Mouse (Mus musculus) natural killer cell, adult 2 months (primary cell): ENCODE measurements at regions not wholly inside any gene's neighbourhood (a gene's known extent, or its start where the extent isn't known, plus 50 kb on each side); places are given as distances from the start of the nearest gene placed in this dataset.
"Not testable (repeated sequence)": the region's sequence is repeated elsewhere in the genome, so short reads cannot be mapped to it uniquely, and the experiment has no call there.

Experiments
- DNase-seq, 2 experiments: peaks; one replicate each; pipeline ENCODE4 v3.0.0; 2022; ENCODE audit warnings: low spot score in 2 of 2

DNA sequence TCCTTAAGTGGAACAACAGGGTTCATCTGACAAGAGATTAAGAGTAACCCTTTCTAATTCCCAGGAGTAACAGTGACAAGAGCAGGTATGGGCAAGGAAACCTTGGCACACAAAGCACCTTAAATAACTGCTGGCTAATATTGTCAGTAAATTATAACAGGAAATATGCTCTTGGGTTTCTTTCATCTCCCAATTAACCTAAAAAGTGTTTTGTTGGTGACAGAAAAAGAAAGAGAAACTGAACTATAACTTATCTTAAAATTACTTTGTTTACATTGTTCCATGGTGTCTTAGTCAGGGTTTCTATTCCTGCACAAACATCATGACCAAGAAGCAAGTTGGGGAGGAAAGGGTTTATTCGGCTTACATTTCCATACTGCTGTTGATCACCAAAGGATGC, 170.0 kb upstream of the Ngly1 start:
- DNase-seq, result no peak

DNA sequence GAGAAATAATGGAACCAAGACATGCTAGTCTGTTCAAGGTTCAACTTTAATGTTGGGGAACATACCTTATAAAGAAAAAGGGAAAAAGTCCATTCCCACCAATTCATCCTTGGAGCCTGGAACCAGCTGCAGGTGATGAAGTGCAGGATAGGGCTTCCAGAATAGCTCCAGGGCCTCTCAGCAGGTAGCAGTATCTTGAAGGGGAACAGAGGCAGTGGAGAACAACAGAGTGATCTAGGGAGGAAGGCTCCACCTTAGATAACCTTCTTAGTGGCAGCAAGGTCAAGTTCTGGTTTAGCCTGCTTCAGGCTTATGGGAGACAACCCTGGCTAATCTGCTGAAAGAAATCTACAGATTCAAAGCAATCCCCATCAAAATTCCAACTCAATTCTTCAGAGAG, 161.8 kb upstream of the Ngly1 start:
- DNase-seq, result not testable (repeated sequence)

DNA sequence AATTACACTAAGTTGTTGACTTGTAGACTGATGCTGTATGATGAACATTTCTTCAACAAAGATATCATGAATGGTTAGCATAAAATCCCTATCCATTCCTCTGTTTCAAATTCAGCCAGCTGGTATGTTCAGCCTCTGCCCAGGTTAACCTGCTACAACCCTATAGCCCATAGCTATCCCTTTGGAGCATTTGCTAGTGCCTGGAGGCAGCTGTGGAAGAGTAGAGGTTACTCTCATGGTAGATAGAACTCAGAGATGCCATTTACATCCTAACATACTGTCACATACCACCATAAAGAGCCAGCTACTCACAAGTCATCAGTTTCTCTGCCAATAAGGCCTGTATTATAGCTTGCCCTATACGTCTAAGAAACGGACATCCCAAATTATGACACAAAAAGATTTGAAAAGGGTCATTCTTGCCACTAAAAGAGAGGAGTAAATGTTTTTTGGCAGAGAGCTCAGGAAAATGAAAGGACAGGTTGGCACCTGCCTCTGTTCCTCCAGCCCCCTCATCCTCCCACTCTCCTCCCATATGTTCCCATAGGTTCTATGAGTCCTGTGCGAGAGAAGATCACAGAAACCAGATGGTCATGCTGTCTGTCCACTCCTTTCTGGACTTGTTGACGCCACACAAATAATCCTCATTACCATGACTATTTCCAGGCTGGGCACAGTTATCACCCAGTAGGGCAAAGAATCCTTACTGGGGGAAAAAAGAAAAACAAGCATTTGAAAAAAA, 156.5 kb upstream of the Ngly1 start:
- DNase-seq, result no peak

DNA sequence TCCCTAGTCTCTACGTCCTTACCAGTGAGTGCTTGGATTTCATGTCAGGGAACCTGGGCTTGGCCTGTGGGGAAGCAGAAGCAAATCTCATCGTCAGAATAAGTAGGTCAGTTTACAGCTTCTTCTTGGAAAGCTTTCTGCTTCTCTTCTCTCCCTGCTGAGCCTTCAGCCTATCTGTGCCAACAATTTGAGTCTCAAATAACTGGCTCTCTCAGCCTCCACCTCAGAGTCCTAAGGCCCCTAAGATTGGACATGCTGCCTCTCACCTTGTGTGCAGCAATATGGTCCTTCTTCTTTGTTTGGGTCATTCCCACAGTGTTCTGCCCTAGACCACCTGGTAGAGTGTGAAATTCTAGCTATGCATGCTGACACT, 156.0 kb upstream of the Ngly1 start:
- no peak for DNase-seq

DNA sequence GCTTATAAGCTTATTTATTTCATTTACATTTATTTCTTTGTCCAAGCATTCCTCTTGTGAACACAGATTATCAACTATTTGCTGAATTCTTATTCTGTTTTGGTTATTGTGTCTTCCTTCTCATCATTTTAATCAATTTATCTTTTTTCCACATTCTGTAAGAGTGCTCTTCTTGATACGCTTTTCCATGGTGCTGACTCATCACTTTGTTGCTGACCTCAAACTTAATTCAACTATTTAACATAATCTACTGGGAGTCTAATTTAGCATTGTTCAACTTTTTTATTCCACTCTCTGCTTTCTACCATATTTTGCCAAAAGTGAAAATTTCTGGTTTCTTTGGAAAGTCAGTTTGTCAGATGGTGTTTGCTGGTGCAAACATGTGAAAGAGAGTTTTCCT, 139.7 kb upstream of the Ngly1 start:
- DNase-seq, result no peak

DNA sequence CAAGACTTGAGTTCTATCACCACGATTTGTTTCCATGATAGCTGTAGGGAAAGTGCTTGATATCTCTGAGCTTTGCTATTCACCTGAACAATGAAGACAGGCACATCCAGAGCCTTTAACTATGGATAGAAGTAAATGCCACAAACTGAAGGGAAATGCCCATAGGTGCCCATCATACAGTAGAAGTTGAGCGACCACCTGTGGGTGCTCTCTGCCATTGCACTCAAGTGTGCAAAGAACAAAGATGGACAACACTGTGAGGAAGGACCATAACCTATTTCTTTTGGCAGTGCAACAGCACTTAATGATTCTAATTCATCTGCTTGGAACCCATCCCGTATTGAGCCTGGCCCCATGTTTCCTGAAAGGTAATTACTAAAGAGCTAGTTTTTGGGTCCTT, 116.4 kb upstream of the Ngly1 start:
- no peak for DNase-seq

DNA sequence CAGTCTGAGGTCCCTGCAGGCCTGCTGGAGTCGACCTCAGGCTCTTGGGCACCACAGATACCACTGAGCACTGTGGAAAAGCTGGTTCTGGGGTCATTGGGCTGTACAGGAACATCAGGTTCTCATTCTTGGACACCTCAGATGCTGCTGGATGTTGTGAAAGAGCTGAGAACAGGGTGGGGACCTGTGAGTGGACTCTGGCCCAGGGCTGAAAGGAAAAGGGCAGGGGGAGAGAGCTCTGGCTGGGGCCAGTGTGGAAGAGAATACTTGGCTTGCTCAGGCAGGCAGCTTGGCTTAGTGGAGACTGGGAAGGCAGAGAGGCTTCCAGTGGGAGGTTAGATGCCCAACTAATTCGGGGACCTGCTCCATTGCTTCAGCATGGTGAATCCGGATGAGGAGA, 115.7 kb upstream of the Ngly1 start:
- DNase-seq, result no peak

DNA sequence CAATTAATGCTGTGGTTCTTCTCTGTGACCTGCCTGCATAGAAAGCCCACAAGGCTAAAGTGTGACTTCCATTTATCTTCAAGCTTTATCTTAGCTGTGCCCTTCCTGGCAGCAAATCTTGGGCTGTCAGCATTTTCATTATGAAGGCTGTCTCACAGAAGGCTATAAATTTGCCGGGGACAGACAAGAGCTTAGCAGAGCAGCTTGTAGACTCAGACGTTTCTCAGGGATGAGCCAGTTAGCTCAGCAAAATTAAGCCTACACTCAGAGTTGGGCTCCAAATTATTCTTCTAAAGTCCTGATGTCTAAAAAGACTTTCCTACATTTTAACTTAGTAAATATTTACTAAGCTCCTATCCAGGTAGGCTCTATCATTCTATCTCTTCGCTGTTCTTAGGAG, 112.9 kb upstream of the Ngly1 start:
- no peak for DNase-seq

DNA sequence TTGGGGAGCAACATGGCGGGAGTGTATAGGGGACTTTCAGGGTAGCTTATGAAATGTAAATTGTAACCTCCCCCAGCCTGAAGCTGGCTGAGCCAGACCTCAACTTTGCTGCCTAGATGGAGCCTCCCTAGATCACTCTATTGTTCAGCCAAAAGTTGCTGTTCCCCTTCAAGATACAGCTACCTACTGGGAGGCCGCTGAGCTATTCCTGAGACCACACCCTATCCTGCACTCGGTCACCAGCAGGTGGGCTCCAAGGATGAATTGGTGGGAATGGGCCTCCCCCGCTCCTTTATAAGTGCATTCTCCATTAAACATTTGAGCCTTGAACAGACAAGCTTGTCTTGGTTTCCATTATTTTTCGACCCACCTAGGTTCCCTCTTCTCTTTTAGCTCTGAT, 104.8 kb upstream of the Ngly1 start:
- DNase-seq, result no peak

DNA sequence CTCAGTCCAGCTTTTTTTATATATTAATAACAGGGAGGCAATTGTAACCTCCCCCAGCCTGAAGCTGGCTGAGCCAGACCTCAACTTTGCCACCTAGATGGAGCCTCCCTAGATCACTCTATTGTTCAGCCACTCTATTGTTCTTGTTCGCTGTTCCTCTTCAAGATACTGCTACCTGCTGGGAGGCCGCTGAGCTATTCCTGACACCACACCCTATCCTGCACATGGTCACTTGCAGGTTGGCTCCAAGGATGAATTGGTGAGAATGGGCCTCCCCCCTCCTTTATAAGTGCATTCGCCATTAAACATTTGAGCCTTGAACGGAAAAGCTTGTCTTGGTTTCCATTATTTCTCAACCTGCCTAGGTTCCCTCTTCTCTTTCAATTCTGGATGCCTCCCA, 102.3 kb upstream of the Ngly1 start:
- no peak for DNase-seq

DNA sequence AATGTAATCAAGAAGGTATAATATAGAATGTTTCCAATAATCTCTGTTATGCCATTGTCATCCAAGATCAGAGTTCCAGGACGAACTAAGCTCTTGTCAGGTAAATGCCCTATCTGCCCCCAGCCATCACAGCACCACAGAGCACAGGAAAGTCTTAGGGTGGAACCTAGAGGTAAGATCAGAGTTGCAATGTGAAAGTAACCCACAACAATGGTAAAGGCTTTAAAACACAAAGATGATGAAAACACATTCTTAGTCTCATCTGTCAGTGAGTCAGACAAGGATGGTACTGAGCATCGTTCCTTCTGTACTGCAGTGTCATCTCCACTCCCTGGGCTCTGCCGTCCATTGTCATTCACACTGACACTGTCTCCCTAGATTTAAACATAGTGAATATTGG, 97.3 kb upstream of the Ngly1 start:
- DNase-seq, result no peak

DNA sequence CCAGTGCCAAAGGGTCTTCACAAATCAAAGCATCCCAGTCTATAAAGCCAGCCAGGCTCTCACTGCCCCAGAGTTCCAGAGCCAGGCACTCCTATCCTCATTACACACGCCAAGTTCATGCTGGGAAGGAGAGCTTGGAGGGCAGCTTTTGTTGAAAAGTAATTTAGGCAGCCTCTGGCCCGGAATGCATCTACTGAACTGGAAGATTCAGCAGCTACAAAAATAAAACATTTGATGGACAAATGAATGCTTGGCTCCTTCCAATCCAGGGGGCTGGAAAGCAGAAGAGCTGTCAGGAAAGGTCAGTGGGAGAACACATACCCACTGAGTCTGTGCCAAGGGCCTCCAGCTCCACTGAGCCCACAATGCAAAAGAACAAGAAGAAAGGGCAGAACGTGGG, 96.4 kb upstream of the Ngly1 start:
- no peak for DNase-seq

DNA sequence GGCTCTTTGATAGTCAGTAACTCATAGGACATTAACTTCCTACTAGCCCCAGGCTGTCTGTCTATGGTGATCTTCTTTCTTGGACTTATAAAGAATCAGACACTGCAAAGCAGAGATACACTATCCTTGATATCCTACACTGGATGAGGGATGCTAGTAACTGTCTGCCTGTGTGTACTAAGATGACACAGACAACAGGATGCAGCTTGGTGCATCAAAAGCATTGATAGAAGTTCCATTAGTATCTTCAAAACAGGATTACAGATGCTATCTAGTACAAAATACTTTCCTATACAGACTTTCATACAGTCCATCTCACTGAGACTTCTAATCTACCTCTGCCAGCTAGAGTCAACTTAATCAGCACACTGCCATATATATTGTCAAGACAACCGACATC, 94.0 kb upstream of the Ngly1 start:
- DNase-seq, result no peak

DNA sequence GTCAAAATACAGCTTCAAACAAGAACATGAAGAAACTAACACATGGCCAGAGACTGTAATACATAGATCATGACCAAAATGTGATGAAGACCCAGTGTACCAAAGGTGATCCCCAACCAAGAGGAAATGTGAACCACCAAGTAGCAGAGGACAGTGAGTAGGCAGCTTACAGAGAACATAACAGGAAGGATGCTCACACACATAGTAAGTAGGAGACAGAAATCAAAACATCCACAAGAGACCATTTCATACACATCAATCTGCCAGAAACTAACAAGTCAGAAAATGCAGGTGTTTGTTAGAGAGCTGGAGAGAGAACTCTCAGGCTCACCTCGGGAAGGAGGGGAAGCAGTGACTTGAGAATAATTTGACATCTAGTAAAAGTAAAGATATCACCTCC, 78.9 kb upstream of the Ngly1 start:
- DNase-seq, result no peak

DNA sequence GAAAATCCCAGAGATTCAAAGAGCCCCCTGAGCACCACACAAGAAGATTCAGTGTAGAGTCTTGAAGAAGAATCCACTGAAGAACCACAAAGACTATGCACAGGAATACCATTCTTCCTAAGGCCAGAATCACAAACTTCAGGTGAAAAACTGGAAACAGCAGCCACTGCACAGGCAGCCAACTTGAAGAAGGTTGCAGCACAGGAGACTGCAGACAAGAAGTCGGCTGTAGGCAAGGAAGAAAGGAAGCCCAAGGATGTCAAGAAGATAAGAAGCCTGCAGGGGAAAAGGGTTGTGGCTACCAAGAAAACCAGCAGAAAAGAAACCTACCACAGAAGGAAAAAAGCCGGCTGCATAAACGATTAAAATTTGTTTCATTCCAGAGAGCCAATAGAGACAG, 76.8 kb upstream of the Ngly1 start:
- no peak for DNase-seq

DNA sequence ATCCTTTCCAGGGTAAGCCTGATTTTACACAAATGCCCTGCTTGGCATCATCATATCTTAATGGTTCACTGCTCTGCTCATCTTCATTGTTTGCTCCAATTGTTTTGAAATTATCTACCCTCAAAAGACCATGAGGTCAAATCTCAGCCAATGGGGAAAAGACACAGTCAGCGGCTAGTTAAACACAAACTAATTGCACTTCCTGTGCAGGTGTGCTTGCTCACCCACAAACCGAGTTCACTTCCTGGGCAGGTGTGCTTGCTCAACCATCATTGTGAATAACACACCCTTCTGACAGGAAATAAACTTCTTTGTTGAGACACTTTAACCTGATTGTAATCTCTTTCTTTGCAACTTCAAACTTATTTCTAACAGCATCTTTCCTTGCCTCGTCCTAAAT, 75.8 kb upstream of the Ngly1 start:
- peak; percentile 1 to 82 for DNase-seq

DNA sequence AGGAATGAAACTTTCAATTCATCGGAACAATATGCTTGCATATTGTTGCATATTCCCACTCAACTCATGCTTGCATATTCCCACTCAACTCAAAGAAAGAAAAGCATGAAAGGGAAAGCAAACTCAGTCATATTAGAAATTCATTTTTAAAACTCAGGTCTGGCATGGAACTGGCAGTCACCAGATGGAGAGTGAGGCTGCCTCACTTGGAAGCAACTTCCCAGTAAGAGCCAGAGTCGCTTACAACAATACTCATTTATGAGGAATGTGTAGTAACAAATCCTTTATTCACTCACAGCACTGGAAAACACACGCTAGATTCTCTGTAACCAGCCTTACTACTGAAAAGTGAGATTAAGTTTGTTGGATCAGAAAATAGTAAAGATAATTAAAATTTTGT, 70.9 kb upstream of the Ngly1 start:
- no peak for DNase-seq

DNA sequence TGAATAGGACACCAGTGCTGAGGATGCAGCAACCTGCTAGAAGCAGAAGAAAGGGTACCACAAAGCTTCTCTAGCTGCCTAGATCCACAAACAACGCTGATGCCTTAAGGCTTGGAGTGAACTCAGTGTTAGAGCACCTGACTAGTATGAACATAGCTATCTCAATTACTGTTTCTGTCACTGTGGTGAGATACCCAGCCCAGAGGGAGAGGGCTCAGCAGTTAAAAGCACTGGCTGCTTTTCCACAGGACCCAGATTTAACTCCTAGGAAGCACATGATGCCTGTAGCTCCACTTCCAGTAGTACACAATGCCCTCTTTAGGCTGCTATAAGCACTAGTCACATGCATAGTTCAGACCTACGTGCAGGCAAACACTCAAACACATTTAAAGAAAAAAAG, 67.3 kb upstream of the Ngly1 start:
- no peak for DNase-seq

DNA sequence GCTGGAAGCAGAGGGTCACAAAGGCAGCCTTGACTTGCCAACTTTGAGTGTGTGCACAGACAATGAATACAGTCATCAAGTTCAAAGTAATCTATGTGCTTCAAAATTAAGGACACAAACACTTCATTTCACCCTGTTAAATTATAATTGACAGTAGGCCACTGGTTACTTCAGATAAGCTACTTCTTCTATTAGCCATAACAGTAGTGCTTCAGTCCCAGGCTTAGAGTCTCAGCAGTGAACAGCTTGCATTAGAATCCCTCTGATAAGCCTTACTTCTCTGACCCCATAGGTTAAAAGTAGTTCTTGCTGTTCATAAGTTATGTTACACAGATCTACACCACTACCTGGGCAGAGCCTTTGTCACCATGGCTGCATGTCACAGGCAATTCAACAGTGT, 63.8 kb upstream of the Ngly1 start:
- no peak for DNase-seq
